Mouse (Mus musculus) macrophage (primary cell): ENCODE results near the gene Elovl3. TPM values are rescaled to one million over a fixed set of nuclear protein-coding genes. Genes with fewer than 3 reads are reported as not detected.
"Not testable (repeated sequence)": the region's sequence is repeated elsewhere in the genome, so short reads cannot be mapped to it uniquely, and the experiment has no call there.

Experiments
- H3K27ac ChIP-seq: fragments of 350-480 bp; formaldehyde crosslinking; 2 replicates; pipeline ENCODE4 v1.9.0; 2021
- H3K36me3 ChIP-seq: fragments of 350-480 bp; formaldehyde crosslinking; 2 replicates; pipeline ENCODE4 v1.9.0; 2021; ENCODE audit errors: inconsistent target
- H3K4me3 ChIP-seq: fragments of 350-480 bp; formaldehyde crosslinking; 2 replicates; pipeline ENCODE4 v1.9.0; 2021; ENCODE audit errors: inconsistent target
- H3K79me2 ChIP-seq: fragments of 350-480 bp; formaldehyde crosslinking; 2 replicates; pipeline ENCODE4 v1.9.0; 2021; ENCODE audit errors: inconsistent target
- WGBS: methylation state at CpG from one replicate; pipeline ENCODE4 v1.1.7; 2026; ENCODE audit warnings: inconsistent platforms; ENCODE audit not compliant: missing documents; 5-methylcytosine and 5-hydroxymethylcytosine counted together
- polyA plus RNA-seq: library from polyadenylated mRNA; stranded (reverse); fragments of 250-400 nt; gene quantifications from 3 replicates; pipeline ENCODE4 v1.2.4, GENCODE M21; 2018; ENCODE audit warnings: inconsistent platforms

Elovl3 gene
- polyA plus RNA-seq, 1 experiment from 2014 or later, result not detected

DNA sequence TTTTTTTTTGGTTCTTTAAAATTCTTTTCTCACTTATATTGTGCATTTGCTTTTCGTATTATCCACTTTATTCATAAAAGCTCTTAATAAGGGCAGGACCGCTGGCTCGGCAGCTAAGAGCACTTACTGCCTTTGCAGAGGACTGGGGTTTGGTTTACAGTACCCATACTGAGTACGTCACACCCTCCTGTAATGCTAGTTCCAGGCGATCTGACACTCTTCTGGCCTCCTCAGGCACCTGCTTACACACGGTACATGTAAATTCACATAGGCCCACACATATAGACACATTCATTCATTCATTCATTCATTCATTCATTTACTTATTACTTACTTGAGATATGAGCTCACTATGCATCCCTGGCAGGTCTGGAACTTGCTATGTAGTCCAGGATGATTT lies 10.8 kb upstream of the Elovl3 start:
- Histone ChIP-seq H3K36me3 (no peaks in the 10 kb centered on the region), H3K79me2 (no peaks in the 10 kb centered on the region), H3K27ac (no peak overlapping the region), H3K4me3 (no peak overlapping the region)
- WGBS, result 85% methylated on average over 6 of the region's 6 CpGs

DNA sequence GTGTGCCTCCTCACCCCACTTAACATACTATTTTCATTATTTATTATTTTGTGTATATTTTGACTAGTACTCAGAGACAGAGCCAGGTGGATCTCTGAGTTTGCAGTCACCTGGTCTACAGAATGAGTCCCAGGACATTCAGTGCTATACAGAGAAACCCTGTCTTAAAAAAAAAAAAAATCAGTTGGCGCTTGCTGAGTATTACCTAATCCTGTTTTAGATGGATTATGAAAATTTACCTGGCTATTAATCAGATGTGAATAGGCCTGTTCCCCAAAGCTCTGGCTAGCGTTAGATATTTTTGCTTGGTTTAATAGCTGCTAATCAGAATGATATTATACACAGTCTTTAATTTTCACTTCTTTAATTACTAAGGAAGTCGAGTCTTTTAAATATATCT lies 7.8 kb upstream of the Elovl3 start:
- no peaks in the 10 kb centered on the region for H3K36me3 ChIP-seq
- no peaks in the 10 kb centered on the region for H3K79me2 ChIP-seq
- H3K4me3 ChIP-seq, result no peak overlapping the region
- H3K27ac ChIP-seq, result no peak overlapping the region
- WGBS, result 79% methylated on average over 3 of the region's 3 CpGs

DNA sequence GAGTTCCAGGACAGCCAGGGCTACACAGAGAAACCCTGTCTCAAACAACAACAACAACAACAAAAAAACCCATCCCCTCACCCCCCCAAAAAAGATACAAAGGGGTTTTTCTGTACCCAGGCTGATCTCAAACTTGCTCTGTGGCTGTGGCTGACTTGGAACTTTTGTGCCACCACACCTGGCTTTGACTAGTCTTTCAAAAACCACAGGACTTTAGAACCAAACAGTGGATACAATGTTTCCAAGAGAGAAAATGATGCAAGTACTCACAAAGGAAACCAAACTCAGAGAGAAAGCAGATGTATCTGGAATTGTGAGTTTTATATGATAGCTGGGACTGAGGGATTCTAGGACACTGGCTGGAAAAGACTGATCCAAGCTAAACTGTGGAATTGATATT lies 7.0 kb upstream of the Elovl3 start:
- H3K4me3 ChIP-seq, result no peak overlapping the region
- no peak overlapping the region for H3K27ac ChIP-seq
- H3K36me3 ChIP-seq, result no peaks in the 10 kb centered on the region
- no peaks in the 10 kb centered on the region for H3K79me2 ChIP-seq

DNA sequence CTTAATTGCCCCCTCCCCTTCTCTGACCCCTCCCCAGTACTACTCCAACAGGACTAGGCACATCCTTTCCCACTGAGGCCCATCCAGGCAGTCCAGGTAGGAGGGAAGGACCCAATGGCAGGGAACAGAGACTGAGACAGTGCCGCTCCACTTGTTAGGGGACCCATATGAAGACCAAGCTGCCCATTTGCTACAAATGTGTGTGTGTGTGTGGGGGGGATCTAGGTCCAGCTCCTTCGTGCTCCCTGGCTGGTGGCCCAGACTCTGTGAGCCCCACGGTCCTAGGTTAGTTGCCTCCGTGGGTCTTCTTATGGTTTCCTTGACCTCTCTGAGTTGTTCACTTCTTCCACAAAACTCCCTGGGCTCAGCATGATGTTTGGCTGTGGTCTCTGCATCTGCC lies 5.4 kb upstream of the Elovl3 start:
- H3K4me3 ChIP-seq, result no peak overlapping the region
- no peaks in the 10 kb centered on the region for H3K36me3 ChIP-seq
- H3K27ac ChIP-seq, result no peak overlapping the region
- no peaks in the 10 kb centered on the region for H3K79me2 ChIP-seq
- WGBS, result 94% methylated on average over 3 of the region's 4 CpGs

DNA sequence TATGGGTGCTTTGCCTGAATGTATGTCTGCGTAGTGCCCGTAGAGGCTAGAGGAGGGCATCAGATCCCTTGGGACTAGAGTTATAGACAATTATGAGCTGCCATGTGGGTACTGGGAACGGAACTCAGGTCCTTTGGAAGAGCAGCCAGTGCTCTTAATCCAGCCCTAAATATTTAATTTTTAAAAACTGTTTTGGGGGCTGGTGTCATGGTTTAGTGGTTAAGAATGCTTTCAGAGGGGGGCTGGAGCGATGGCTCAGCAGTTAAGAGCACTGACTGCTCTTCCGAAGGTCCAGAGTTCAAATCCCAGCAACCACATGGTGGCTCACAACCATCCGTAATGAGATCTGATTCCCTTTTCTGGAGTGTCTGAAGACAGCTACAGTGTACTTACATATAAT lies 2.0 kb upstream of the Elovl3 start:
- H3K79me2 ChIP-seq, H3K27ac ChIP-seq, H3K4me3 ChIP-seq, H3K36me3 ChIP-seq: not testable (repeated sequence)
- WGBS, result 75% methylated on average over 5 of the region's 6 CpGs

- H3K79me2 ChIP-seq, result no peaks in the 10 kb centered on the region
- peak overlapping the region; percentile 20; the same call in 1 of the 2 replicates for H3K4me3 ChIP-seq
Measured at GRCm38 (mm10) chr19:46131283-46131682, 414 bp upstream of the Elovl3 start.

DNA sequence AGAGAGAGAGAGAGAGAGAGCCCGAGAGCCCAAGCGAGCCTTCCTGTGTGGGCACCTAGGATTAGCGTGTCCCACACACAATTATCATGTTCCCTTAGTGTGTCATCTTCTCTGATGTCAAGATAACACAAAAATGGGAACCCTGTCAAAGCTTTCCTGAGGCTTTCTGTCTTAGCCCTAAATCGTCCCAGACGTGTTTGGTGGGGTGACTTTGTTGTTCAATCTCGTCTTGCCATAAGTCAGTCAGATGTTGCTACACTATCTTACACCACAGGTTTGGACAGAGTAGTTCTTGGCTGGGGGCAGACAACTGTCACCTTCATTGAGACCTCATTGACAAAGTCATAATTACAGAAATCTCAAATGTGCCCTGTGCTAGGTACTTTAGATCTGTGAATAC lies 880 bp downstream of the Elovl3 start:
- WGBS, result 19% methylated on average over 6 of the region's 6 CpGs
- no peak overlapping the region for H3K4me3 ChIP-seq
- no peaks in the 10 kb centered on the region for H3K79me2 ChIP-seq
- no peak overlapping the region for H3K27ac ChIP-seq
- H3K36me3 ChIP-seq, result no peaks in the 10 kb centered on the region

More at GRCm38 (mm10) chr19:46131283-46131682, 414 bp upstream of the Elovl3 start:
- WGBS, result 33% methylated on average over 5 of the region's 8 CpGs
- no peak overlapping the region for H3K27ac ChIP-seq
- H3K36me3 ChIP-seq, result no peaks in the 10 kb centered on the region

DNA sequence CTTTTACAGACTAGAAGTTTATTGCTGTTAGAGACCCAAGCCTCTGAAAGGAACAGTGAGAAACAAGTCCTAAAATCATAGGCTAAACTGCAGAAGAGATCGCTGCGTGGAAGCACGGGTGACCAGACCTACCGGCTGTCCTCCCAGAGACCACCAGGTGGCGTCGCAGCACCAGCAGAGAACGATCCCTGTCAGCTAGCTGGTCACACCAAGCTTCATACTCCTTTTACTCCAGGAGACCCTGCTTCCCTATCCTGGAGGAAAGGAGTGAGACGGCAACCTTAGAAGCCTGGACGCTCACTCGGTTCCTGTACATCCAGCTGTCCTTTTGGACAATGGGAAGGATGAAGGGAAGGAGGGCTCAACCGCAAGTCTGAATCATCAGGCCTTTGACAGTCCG lies 3.6 kb downstream of the Elovl3 start:
- no peaks in the 10 kb centered on the region for H3K36me3 ChIP-seq
- no peaks in the 10 kb centered on the region for H3K79me2 ChIP-seq
- WGBS, result 3% methylated on average over 10 of the region's 12 CpGs
- no peak overlapping the region for H3K27ac ChIP-seq
- H3K4me3 ChIP-seq, result no peak overlapping the region

DNA sequence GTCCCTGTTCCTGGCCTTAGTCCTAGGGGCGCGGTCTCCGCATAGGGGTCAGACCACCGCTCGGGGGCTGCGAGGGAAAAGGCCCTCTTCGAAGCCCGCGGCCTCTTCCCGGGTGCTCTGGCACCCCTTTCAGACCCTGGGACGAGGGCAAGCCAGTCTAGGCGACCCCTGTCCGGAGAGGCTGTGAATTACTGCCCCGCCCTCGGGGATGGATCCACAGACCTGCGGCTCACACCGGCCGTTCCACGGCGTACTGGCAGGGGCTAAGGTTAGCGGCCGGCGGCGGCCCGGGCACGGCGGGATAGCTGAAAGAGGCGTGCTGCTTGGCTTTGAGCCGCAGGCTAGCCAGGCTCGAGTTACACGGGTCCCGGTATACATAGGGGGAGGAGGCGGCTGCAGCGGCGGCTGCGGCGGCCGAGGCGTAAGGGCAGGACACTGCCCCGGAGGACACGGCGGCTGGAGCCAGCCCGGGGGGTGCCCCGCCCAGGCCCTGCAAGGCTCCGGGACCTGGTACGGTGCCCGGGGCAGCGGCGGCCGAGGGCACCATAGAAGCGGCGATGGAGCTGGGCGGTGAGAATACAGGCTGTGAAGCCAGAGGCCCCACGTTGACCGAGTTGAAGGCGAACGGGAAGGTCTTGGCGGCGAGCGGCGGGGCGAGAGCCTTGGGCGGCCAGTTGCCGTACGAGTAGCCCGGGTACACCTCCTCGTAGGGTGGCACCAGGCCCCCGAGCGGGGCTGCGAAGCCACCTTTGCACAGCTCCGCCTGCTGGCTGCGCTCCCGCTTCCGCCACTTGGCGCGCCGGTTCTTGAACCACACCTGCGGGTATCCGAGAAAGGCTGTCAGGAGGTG lies 4.3 kb downstream of the Elovl3 start:
- Histone ChIP-seq H3K79me2 (no peaks in the 10 kb centered on the region), H3K27ac (no peak overlapping the region), H3K4me3 (no peak overlapping the region), H3K36me3 (no peaks in the 10 kb centered on the region)
- 2% methylated on average over 78 of the region's 79 CpGs for WGBS

- Histone ChIP-seq H3K27ac (no peak overlapping the region), H3K4me3 (no peak overlapping the region), H3K79me2 (no peaks in the 10 kb centered on the region), H3K36me3 (no peaks in the 10 kb centered on the region)
- 2% methylated on average over 42 of the region's 49 CpGs for WGBS
Measured at GRCm38 (mm10) chr19:46136639-46137580, 5.2 kb downstream of the Elovl3 start.

DNA sequence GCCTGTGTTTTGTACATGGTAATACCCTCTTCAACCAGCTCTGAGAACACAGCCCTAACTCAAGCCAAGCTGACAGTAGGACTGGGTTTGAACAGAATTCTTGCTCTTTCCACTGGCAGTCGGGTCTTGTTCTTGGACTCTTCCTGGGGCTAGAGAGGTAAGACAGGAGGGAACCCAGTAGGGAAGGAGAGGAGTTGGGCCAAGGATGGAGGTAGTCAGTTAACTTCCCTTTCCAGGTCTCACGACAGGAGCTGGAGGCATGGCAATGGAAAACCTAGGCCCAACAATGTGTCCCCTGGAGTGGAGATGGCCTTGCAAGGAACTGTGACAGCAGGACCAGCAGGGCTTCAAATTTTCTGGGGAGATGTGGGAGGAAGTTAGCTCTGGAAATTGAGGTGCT lies 8.6 kb downstream of the Elovl3 start:
- no peaks in the 10 kb centered on the region for H3K36me3 ChIP-seq
- no peak overlapping the region for H3K27ac ChIP-seq
- no peaks in the 10 kb centered on the region for H3K79me2 ChIP-seq
- 73% methylated on average over 2 of the region's 2 CpGs for whole genome bisulfite sequencing
- H3K4me3 ChIP-seq, result no peak overlapping the region

DNA sequence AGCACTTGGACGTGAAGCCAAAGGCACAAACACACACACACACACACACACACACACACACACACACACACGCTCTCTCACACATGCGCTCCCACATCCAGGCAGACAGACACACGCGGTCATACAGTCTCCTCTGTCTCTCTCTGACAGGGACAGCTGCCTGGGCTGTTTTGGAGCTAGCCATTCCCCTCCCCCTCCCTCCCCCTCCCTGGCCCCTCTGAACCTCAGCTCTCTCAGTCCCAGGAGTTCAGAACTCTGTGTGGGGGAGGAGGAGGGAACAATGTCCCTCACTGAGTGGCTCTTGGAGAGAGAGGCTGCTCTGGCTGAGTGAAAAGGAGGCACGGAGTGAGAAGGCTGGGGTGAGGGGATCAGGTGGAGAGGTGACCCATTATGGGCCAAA lies 9.4 kb downstream of the Elovl3 start:
- H3K79me2 ChIP-seq, result no peaks in the 10 kb centered on the region
- no peaks in the 10 kb centered on the region for H3K36me3 ChIP-seq
- H3K27ac ChIP-seq, result no peak overlapping the region
- WGBS, result 71% methylated on average over 4 of the region's 6 CpGs
- no peak overlapping the region for H3K4me3 ChIP-seq

DNA sequence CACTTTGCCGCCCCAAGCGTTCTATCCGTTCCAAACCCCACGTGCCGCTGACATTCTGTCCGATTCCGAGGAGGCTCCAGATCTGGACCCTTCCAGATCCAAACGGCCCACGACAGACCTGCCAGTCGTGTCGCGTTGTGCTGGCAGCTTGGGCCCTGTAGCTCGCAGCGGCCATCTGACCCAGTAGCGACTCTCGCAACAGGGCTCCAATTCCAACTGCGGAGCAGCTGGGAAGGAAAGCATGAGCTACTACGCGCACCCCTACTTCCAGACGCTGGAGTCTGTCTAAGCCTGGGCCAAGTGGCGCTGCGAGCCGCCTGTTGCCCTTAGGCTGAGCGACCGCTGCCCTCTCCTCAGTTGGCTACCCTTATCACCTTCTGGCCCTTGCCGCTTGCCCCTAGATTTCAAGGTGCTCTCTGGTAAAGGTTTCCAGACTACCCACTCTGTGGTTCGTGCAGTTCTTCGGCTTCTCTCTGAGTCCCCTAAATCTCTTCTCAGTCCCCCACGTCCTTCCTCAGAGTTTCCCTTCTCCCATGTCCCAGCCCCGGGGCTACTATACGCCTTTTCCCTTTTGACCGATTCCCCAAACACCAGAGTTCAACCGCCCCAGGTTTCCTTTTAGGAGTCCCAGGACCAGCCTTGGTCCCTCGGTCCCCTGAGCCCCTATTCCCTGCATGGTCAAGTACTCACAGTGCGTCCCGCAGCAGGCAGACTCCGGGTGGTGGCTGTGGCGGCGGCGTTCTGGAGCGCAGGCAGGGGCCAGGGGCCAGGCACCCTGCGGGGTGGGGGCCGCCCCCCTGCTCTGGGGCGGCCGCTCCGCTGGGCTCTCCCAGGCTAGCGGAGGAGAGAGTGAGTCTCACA lies 16.0 kb downstream of the Elovl3 start, which contains the start of gene Pitx3:
Gene Pitx3 (minus strand): TSS at position 816 of the 861 bp plus-strand sequence.
- peak within 1 kb of the TSS; percentile 5; the same call in 1 of the 2 replicates for H3K4me3 ChIP-seq

GRCm38 (mm10) chr19:46148372-46148760 lies 16.7 kb downstream of the Elovl3 start:
- H3K79me2 ChIP-seq, result peaks cover 8% of the 10 kb centered on the region
- H3K27ac ChIP-seq, result no peak overlapping the region
- whole genome bisulfite sequencing, result 2% methylated on average over 27 of the region's 27 CpGs
- H3K36me3 ChIP-seq, result no peaks in the 10 kb centered on the region
- H3K4me3 ChIP-seq, result peak overlapping the region; percentile 5; the same call in 1 of the 2 replicates

More for the DNA sequence above, 16.0 kb downstream of the Elovl3 start, which contains the start of gene Pitx3:
- Histone ChIP-seq H3K36me3 (no peaks in the 10 kb centered on the region), H3K79me2 (peaks cover 2% of the 10 kb centered on the region), H3K27ac (no peak within 1 kb of the TSS)
- 5% methylated on average over 44 of the region's 47 CpGs for WGBS
